Mouse (Mus musculus) c-Kit-negative CD71-positive TER-119-positive erythroid progenitor cells, embryonic 14.5 days (primary cell): ENCODE results near the gene Nol3.

Experiments used
- DNase-seq: peaks from one replicate; pipeline ENCODE4 v3.0.0-alpha.2; 2013; ENCODE audit warnings: low read depth, low spot score

The Nol3 gene

DNA sequence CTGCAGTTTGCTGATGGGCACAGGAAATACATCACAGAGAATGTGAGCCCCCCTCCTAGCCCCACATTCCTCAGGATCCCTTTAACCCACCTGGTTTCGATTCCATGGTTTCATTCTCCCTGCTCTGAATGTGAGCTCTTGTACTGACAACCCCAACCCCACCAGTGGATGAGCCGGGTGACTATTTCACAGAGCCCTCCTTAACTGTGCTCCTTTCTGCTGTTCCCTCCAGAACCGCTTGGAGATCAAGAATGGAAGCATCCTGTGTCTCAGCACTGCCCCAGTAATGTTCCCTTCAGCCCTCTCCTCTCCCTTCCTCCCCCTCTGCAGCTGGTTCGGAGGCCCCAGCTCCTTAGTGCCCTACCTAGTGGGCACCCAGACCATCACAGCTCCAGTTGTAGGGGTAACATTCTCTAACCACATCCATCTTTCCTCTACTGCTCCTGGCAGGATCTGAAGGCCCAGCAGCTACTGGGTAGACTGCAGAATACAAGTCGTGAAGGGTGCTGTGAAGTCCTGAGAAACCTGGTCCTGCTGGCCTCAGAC lies 30.3 kb downstream of the Nol3 start:
- DNase-seq = no peak

DNA sequence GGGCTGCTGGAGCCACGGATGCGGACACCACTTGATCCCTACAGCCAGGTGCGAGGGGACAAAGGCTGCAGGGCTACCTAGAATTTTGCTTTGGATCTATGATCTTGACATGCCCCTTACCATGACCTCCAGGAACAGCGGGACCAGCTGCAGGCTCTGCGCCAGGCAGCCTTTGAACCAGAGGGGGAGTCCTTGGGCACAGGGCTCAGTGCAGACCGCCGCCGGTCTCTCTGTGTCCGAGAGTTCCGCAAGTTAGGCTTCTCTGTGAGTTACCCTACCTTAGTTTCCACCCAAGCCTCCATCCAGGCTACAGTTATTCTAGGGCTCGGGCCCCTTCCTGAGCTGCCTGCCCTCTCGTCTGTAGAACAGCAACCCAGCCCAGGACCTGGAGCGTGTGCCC lies 31.7 kb downstream of the Nol3 start:
- no peak for DNase-seq

DNA sequence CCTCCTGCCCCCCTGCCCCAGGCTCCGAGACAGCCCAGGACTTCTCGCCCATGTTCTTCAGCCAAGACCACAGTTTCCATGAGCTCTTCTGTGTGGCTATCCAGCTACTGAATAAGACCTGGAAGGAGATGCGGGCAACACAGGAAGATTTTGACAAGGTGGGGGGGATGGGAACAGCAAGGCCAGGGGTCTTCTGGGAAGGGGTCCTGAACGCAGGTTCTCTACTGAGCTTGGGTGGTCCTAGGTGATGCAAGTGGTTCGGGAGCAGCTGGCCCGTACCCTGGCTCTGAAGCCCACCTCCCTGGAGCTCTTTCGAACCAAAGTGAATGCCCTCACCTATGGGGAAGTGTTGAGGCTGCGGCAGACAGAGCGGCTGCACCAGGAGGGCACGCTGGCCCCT lies 32.5 kb downstream of the Nol3 start:
- no peak for DNase-seq

DNA sequence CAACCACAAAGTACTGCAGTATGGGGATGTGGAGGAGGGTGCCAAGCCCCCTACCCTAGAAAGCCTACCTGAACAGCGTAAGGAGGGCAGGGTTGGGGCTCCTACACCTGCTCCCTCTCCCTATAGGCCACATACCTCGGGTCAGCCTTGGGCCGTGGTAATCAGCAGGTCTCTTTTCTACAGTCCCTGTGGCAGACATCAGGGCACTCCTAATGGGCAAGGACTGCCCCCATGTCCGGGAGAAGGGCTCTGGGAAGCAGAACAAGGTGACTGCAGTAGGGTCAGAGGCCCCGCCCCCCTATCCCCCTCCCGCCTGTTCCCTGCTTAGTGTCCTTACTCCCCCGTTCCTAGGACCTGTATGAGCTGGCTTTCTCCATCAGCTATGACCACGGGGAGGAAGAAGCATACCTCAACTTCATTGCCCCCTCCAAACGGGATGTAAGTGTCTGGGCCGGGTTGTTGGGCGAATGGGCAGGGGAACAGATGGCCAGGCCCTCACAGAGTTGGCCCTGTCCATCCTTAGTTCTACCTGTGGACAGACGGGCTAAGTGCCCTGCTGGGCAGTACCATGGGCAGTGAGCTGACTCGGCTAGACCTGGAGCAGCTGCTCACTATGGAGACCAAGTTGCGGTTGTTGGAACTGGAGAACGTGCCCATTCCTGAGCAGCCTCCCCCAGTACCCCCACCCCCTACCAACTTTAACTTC lies 33.4 kb downstream of the Nol3 start:
- DNase-seq = no peak

DNA sequence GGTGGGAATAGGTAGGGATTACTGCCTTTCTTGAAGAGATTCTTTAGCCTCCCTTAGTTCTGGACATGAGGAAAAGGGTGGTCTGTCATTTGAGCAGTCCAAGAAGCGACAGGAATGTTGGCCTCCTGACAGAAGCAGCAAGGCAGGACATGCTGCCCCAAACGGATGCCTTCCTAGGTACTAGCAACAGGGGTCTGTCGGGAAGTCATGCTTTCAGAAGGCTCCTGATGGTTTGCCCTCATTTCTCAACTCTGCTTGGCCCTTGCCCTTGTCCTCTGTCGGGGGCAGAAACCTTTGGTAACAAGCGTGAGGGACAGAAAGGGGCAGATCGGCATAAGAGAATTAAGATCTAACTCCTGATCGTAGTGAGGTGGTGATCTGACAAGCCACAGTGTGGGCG lies 34.2 kb downstream of the Nol3 start:
- DNase-seq = no peak

DNA sequence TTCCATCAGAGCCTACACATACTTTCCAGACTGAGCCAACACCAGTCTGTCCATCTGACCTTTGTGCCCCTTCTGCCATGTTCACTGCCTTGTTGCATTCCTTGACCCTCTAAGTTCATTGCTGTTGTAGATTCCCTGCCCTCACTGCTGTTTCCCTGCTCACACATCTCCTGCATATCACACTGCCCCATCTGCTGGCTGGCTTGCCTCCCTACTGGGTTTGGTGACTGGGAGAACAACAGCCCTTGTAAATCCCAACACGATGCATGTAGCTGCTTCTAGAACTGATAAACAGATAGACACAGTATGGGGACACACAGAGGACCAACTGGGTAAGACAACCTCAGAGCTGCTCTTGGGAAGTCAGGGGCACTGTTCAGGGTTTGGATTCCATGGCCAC lies 35.8 kb downstream of the Nol3 start:
- no peak for DNase-seq

DNA sequence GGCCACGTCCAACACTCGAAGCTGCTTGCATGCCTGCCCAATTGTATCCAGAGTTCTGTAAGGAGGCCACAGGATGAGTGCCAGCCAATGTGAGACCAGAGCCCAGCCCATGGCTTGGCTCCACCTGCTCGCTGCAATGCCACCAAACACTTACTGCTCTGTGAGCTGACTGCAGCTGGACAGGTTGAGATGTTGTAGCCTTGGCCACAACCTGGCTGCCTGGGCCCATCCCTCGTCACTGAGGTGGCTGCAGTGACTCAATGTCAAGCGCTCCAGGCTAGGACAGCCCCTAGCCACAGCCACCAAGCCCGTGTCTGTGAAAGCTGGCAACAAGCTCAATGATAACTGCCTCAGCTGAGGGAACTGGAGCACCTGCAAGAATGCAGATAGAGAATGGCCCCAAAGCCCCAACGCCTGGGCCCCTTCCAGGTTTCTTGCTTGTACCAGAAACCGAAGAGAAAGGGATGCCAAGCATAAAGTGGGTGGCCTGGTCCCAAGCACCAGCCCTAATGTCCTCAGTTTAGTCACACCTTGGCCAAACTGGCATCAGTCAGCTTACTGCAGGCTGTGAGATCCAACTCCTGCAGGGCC lies 37.0 kb downstream of the Nol3 start:
- no peak for DNase-seq

DNA sequence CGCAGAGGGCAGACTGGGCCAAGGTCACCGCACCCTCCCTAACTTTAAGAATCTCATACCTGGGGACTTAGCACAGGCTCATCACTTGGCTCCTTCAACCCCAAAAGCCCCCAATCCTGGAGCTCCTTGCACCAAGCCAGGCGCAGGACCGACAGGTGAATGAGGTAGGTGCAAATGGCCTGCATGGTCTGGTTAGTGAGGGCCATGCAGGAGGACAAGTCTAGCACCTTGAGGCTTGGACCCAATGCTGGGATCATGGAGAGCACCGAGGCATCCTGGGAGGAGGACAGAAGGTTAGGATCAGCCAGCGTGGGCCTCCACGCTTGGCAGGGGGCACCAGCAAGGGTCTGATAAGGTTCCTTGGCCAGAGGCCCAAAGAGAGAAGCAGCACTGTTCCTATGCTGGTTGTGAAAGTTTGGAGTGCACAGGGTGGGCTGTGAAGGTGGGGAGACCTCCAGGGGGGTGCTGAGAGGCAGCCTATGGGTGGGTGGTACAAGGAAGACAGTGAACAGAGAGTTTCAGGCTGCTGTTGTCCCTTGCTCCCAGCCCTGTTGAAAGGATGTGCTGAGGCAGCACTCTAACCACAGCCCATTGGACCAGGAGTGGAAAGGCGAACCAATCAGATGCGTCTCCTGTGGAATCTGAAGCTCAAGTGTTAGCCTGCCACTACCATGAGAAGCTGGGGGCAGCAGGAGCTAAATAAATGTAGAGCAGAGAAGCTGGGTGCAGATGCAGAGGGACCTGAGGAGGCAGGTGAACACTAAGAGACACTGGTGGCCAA lies 37.9 kb downstream of the Nol3 start:
- no peak for DNase-seq

DNA sequence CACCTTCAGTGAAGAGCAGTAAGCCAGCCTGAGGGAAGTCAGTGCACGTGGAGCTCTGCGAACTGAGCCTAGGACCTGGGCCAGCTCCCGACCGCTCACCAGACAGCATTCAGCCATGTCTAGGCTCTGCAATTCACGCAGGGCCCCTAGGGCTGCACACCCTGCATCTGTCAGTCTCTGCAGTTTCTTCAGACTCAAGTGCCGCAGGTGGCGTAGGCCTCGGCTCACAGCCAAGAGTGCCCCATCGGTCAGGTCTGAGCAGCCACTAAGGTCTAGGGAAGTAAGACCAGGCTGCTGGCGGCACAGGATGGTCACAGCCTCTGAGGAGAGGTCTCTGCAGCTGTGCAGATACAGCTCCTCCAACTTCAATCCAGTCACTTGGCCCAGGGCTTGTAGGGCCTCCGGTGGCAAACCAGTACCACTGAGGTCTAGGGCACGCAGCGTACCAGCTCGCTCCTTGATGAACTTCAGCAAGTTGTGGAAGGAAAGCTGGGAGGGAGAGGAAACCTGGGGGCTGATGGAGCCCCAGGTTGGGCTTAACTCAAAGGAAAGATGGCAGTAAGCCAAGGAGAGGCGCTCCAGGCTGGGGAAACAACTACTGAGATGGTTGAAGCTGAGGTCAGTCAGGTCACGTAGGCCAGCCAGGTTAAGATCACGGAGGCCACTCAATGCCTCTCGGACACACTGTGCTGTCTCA lies 39.3 kb downstream of the Nol3 start:
- DNase-seq = no peak

DNA sequence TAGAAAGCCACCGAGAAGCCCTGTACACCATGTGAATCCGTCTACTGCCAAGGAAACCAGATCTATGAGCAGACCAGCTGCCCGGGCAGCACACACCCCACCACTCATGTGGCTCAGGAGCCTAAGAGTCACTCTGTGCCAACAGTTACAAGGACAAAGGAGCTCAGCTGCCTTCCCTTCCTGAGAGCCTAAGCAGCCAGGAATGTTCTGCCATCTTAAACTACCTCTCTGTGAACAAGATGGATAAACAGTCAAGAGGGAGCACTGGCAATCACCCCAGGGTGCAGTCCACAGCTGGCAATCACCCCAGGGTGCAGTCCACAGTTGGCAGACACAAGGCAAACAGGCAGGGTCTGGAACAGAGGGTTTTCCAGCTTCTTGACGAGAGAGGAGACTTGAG lies 42.0 kb downstream of the Nol3 start:
- DNase-seq = no peak

DNA sequence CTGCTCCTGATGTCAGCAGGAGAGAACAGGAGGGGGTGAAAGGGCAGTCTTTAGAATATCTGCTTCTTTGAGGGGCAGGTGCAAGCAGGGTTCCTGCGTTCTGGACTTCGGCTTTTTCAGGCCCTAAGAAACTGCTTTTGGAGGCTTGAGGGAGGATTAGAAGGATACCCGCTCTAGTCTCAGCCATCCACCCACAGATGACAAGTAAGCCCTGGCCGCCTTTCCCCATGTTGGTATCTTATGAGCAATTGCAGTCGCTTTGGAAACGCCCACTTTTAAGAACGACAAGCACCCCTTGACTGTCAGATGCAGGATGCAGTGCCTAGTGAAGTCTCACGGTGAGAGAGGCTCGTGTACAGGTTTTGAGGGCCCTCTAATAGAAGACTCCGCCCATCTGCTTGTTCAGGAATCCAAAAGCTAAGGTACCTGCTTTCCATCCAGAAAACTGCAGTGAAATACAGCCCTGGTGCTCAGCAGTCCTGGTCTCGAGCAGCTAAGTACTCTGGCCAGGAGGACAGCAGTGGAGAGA lies 42.8 kb downstream of the Nol3 start:
- no peak for DNase-seq

DNA sequence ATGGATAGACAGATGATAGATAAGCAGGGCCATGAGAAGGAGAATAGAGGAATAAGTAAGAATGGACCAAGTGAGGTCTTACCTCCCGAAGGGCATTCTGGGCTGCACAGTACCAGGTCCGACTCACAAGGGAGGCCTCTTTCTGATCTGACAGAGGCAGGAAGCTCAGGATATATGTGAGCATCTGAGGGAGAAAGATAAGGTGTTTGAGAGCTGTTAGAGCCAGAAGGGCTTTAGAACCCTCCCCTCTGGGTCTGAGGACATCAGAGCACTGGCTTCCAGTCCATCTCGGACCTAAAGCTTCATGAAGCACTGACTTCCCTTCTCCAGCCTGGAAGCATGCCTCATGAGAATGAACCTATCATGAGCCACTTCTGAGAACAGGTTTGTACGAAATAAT lies 47.2 kb downstream of the Nol3 start:
- peak; percentile 75 for DNase-seq

DNA sequence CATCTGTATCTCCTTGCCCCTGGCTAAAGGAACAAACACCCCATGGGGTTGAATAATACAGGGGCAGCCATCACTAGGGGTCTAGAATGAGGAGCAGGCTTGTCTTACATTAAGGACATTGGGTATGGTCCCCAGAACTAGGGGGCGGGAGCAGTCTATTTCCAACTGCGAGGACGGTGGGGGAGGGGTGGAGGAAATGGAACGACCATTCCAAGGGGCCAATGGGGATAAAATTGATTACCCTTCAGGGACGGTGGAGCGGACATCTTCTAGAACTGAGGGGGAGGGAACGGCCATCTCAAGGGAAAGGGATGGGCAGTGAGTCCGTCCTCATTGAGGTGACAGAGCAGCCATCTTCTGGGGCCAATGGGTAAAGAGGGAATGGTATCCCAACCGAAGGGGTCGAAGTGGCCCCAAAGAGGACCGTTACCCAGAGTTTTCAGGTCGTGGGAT lies 49.7 kb downstream of the Nol3 start:
- DNase-seq = no peak

DNA sequence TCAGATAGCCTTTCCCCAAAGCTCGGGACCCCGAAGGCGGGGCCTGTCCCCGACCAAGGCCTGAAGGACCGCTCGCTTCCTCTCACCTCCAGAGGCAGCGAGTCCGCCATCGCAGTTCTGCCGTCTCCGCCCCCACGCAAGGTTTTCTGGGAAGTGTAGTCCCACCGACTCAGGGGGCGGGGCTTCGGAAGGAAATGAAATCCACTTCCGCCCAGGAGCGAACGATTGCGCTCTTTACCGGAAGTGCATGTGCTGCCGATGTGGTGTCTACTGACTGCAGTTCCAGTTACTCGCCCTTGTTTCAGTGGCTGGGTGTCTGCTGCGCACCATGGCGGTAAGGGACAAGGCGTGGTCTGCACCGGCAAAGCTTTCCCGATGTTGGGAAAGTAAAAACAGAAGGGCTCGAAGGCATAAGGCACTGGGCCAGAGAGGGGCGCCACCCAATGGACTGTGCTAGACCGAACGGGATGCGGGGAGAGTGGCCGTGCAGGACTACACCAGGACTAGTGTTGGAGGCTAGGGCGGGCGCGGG lies 50.3 kb downstream of the Nol3 start, which contains the start of the genes Lrrc29 and Tmem208:
TSS of gene Lrrc29 (minus strand) at position 138 of the 532 bp plus-strand sequence.
TSS of gene Tmem208 (plus strand) at position 214 of the 532 bp plus-strand sequence.
- DNase-seq = peak; percentile 95

DNA sequence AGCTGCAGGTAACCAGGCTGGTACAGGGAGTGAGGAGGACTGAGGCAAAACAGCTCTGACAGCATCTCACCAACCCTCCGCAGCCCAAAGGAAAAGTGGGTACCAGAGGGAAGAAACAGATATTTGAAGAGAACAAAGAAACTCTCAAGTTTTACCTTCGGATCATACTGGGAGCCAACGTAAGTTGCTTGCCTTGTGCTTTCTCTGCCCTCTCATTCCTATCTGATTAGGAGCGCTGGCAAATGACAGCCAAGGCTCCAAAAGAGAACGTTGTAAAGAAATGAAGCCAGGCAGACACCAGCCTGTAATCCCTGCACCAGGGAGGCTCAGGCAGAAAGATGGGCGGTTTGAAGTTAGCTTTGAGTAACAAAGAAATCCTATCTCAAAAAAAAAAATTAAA lies 51.0 kb downstream of the Nol3 start:
- no peak for DNase-seq

DNA sequence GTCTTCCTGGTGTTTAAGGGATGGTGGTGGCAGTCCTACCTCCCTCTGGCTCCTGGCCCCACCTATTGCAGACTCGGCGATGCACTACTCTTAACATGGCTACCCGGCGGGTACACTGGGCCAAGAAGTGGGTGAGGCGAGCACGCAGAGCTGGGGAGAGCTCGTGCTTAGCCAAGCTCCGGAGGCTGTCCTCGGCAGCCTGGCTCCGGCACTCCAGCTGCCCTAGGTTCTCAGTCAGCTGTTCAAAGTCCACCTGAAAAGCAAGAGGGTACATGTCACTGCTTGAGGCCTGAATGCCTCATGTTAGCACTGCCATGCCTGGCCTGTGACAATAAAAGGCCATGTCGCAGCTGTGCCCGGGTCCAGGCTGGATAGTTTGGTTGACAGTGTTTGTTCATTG lies 54.4 kb downstream of the Nol3 start:
- DNase-seq = no peak

DNA sequence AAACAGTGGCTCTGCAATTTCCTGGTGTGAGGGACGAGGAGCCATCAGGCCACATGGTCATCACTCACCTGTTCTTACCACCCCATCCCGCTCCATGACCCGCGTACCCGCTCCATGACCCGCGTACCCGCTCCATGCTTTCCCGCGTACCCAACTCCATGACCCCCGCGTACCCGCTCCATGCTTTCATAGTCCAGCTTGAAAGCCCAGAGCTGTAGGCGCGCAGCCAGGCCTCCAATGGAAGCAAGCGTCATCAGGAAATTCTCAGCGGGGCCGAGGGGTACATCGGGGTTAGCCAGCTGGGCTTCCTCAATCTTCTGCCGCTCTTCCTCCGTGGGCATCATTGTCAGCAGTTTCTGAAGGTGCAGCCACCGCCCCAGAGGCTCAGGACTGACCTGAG lies 55.5 kb downstream of the Nol3 start:
- no peak for DNase-seq
